Mouse (Mus musculus): ENCODE results near the gene Tns4. TPM values are rescaled to one million over a fixed set of nuclear protein-coding genes. Genes with fewer than 3 reads are reported as not detected.

Tns4 gene
- polyA plus RNA-seq, 1 experiment from 2014 or later: 0.22 TPM

- Histone ChIP-seq H3K27me3 (ENCODE audit: control insufficient read depth, insufficient read depth, low read length) (no peaks in the 10 kb centered on the region), H3K4me3 (ENCODE audit: low read depth, low read length) (no peak overlapping the region), H3K4me2 (ENCODE audit: low read depth, low read length) (no peak overlapping the region), H3K9me3 (replicated peaks; ENCODE audit: control insufficient read depth, low read length) (no peaks in the 10 kb centered on the region), H3K4me1 (ENCODE audit: control insufficient read depth, insufficient read depth, low read length) (no peaks in the 10 kb centered on the region), H3K27ac (replicated peaks; ENCODE audit: low read depth, low read length) (peak overlapping the region; percentile 56), H3K36me3 (replicated peaks; ENCODE audit: control insufficient read depth, insufficient read depth, low read depth, low read length) (no peaks in the 10 kb centered on the region), H3K9ac (replicated peaks; ENCODE audit: low read length) (no peak overlapping the region)
- no peak for ATAC-seq (replicated peaks; ENCODE audit: insufficient number of reproducible peaks, low FRiP score, low TSS enrichment, low read depth)
- WGBS: 79% methylated on average over 4 of the region's 4 CpGs
- DNase-seq (ENCODE audit: low spot score): no peak
Measured at GRCm38 (mm10) chr11:99096417-99096816, 7.3 kb upstream of the Tns4 start.

GRCm38 (mm10) chr11:99095759-99096158 lies 6.7 kb upstream of the Tns4 start:
- H3K4me2 ChIP-seq (ENCODE audit: low read depth, low read length): no peak overlapping the region
- no peak overlapping the region for H3K27ac ChIP-seq (replicated peaks; ENCODE audit: low read depth, low read length)
- no peaks in the 10 kb centered on the region for H3K4me1 ChIP-seq (ENCODE audit: control insufficient read depth, insufficient read depth, low read length)
- H3K9me3 ChIP-seq (replicated peaks; ENCODE audit: control insufficient read depth, low read length): no peaks in the 10 kb centered on the region
- H3K36me3 ChIP-seq (replicated peaks; ENCODE audit: control insufficient read depth, insufficient read depth, low read depth, low read length): no peaks in the 10 kb centered on the region
- no peaks in the 10 kb centered on the region for H3K27me3 ChIP-seq (ENCODE audit: control insufficient read depth, insufficient read depth, low read length)
- DNase-seq (ENCODE audit: low spot score): no peak
- H3K4me3 ChIP-seq (ENCODE audit: low read depth, low read length): no peak overlapping the region
- no peak overlapping the region for H3K9ac ChIP-seq (replicated peaks; ENCODE audit: low read length)
- ATAC-seq (replicated peaks; ENCODE audit: insufficient number of reproducible peaks, low FRiP score, low TSS enrichment, low read depth): no peak
- 57% methylated on average over 4 of the region's 4 CpGs for WGBS

- no peak for DNase-seq (ENCODE audit: low spot score)
- ATAC-seq (replicated peaks; ENCODE audit: insufficient number of reproducible peaks, low FRiP score, low TSS enrichment, low read depth): no peak
Measured at GRCm38 (mm10) chr11:99094911-99095676, 6.0 kb upstream of the Tns4 start.

GRCm38 (mm10) chr11:99093740-99094139 lies 4.6 kb upstream of the Tns4 start:
- WGBS: 86% methylated on average over 7 of the region's 7 CpGs
- H3K4me3 ChIP-seq (ENCODE audit: low read depth, low read length): no peak overlapping the region
- H3K4me1 ChIP-seq (ENCODE audit: control insufficient read depth, insufficient read depth, low read length): no peaks in the 10 kb centered on the region
- H3K36me3 ChIP-seq (replicated peaks; ENCODE audit: control insufficient read depth, insufficient read depth, low read depth, low read length): no peaks in the 10 kb centered on the region
- no peak overlapping the region for H3K27ac ChIP-seq (replicated peaks; ENCODE audit: low read depth, low read length)
- ATAC-seq (replicated peaks; ENCODE audit: insufficient number of reproducible peaks, low FRiP score, low TSS enrichment, low read depth) (no peak), DNase-seq (ENCODE audit: low spot score) (no peak)
- no peak overlapping the region for H3K9ac ChIP-seq (replicated peaks; ENCODE audit: low read length)
- no peaks in the 10 kb centered on the region for H3K9me3 ChIP-seq (replicated peaks; ENCODE audit: control insufficient read depth, low read length)
- H3K27me3 ChIP-seq (ENCODE audit: control insufficient read depth, insufficient read depth, low read length): no peaks in the 10 kb centered on the region
- H3K4me2 ChIP-seq (ENCODE audit: low read depth, low read length): no peak overlapping the region

More at GRCm38 (mm10) chr11:99094911-99095676, 6.0 kb upstream of the Tns4 start:
- Histone ChIP-seq H3K4me2 (ENCODE audit: low read depth, low read length) (no peak overlapping the region), H3K9me3 (replicated peaks; ENCODE audit: control insufficient read depth, low read length) (no peaks in the 10 kb centered on the region), H3K36me3 (replicated peaks; ENCODE audit: control insufficient read depth, insufficient read depth, low read depth, low read length) (no peaks in the 10 kb centered on the region), H3K4me3 (ENCODE audit: low read depth, low read length) (no peak overlapping the region), H3K27me3 (ENCODE audit: control insufficient read depth, insufficient read depth, low read length) (no peaks in the 10 kb centered on the region), H3K4me1 (ENCODE audit: control insufficient read depth, insufficient read depth, low read length) (no peaks in the 10 kb centered on the region), H3K27ac (replicated peaks; ENCODE audit: low read depth, low read length) (no peak overlapping the region), H3K9ac (replicated peaks; ENCODE audit: low read length) (no peak overlapping the region)
- 34% methylated on average over 2 of the region's 2 CpGs for WGBS

GRCm38 (mm10) chr11:99091666-99092065 lies 2.6 kb upstream of the Tns4 start:
- ATAC-seq (replicated peaks; ENCODE audit: insufficient number of reproducible peaks, low FRiP score, low TSS enrichment, low read depth): no peak
- H3K27ac ChIP-seq (replicated peaks; ENCODE audit: low read depth, low read length): no peak overlapping the region
- no peak for DNase-seq (ENCODE audit: low spot score)
- H3K9me3 ChIP-seq (replicated peaks; ENCODE audit: control insufficient read depth, low read length): no peaks in the 10 kb centered on the region
- no peak overlapping the region for H3K4me3 ChIP-seq (ENCODE audit: low read depth, low read length)
- WGBS: 59% methylated on average over 2 of the region's 2 CpGs
- H3K4me2 ChIP-seq (ENCODE audit: low read depth, low read length): no peak overlapping the region
- H3K27me3 ChIP-seq (ENCODE audit: control insufficient read depth, insufficient read depth, low read length): no peaks in the 10 kb centered on the region
- no peaks in the 10 kb centered on the region for H3K4me1 ChIP-seq (ENCODE audit: control insufficient read depth, insufficient read depth, low read length)
- H3K9ac ChIP-seq (replicated peaks; ENCODE audit: low read length): no peak overlapping the region
- no peaks in the 10 kb centered on the region for H3K36me3 ChIP-seq (replicated peaks; ENCODE audit: control insufficient read depth, insufficient read depth, low read depth, low read length)

- 91% methylated on average over 8 of the region's 8 CpGs for WGBS
- H3K4me3 ChIP-seq (ENCODE audit: low read depth, low read length): no peak overlapping the region
- DNase-seq (ENCODE audit: low spot score): no peak
- H3K9ac ChIP-seq (replicated peaks; ENCODE audit: low read length): no peak overlapping the region
- no peak overlapping the region for H3K4me2 ChIP-seq (ENCODE audit: low read depth, low read length)
- no peaks in the 10 kb centered on the region for H3K9me3 ChIP-seq (replicated peaks; ENCODE audit: control insufficient read depth, low read length)
- no peak overlapping the region for H3K27ac ChIP-seq (replicated peaks; ENCODE audit: low read depth, low read length)
- ATAC-seq (replicated peaks; ENCODE audit: insufficient number of reproducible peaks, low FRiP score, low TSS enrichment, low read depth): no peak
- H3K4me1 ChIP-seq (ENCODE audit: control insufficient read depth, insufficient read depth, low read length): no peaks in the 10 kb centered on the region
- H3K27me3 ChIP-seq (ENCODE audit: control insufficient read depth, insufficient read depth, low read length): no peaks in the 10 kb centered on the region
- no peaks in the 10 kb centered on the region for H3K36me3 ChIP-seq (replicated peaks; ENCODE audit: control insufficient read depth, insufficient read depth, low read depth, low read length)
Measured at GRCm38 (mm10) chr11:99090391-99090790, 1.3 kb upstream of the Tns4 start.

GRCm38 (mm10) chr11:99088486-99088885 lies 620 bp downstream of the Tns4 start:
- Histone ChIP-seq H3K27ac (replicated peaks; ENCODE audit: low read depth, low read length) (no peak overlapping the region), H3K9ac (replicated peaks; ENCODE audit: low read length) (no peak overlapping the region), H3K4me2 (ENCODE audit: low read depth, low read length) (no peak overlapping the region), H3K9me3 (replicated peaks; ENCODE audit: control insufficient read depth, low read length) (no peaks in the 10 kb centered on the region), H3K4me1 (ENCODE audit: control insufficient read depth, insufficient read depth, low read length) (no peaks in the 10 kb centered on the region), H3K4me3 (ENCODE audit: low read depth, low read length) (no peak overlapping the region), H3K27me3 (ENCODE audit: control insufficient read depth, insufficient read depth, low read length) (no peaks in the 10 kb centered on the region), H3K36me3 (replicated peaks; ENCODE audit: control insufficient read depth, insufficient read depth, low read depth, low read length) (no peaks in the 10 kb centered on the region)
- DNase-seq (ENCODE audit: low spot score) (no peak), ATAC-seq (replicated peaks; ENCODE audit: insufficient number of reproducible peaks, low FRiP score, low TSS enrichment, low read depth) (no peak)
- WGBS: 61% methylated on average over 2 of the region's 2 CpGs

GRCm38 (mm10) chr11:99084366-99084765 lies 4.7 kb downstream of the Tns4 start:
- H3K9ac ChIP-seq (replicated peaks; ENCODE audit: low read length): no peak overlapping the region
- ATAC-seq (replicated peaks; ENCODE audit: insufficient number of reproducible peaks, low FRiP score, low TSS enrichment, low read depth) (no peak), DNase-seq (ENCODE audit: low spot score) (no peak)
- no peaks in the 10 kb centered on the region for H3K36me3 ChIP-seq (replicated peaks; ENCODE audit: control insufficient read depth, insufficient read depth, low read depth, low read length)
- no peaks in the 10 kb centered on the region for H3K9me3 ChIP-seq (replicated peaks; ENCODE audit: control insufficient read depth, low read length)
- H3K4me3 ChIP-seq (ENCODE audit: low read depth, low read length): no peak overlapping the region
- 53% methylated on average over 9 of the region's 9 CpGs for WGBS
- peaks cover 3% of the 10 kb centered on the region; the same call in 1 of the 2 replicates for H3K4me1 ChIP-seq (ENCODE audit: control insufficient read depth, insufficient read depth, low read length)
- no peaks in the 10 kb centered on the region for H3K27me3 ChIP-seq (ENCODE audit: control insufficient read depth, insufficient read depth, low read length)
- H3K27ac ChIP-seq (replicated peaks; ENCODE audit: low read depth, low read length): no peak overlapping the region
- no peak overlapping the region for H3K4me2 ChIP-seq (ENCODE audit: low read depth, low read length)

Data from embryonic facial prominence, embryonic 11.5 days (tissue).